Mouse (Mus musculus) testis, adult 2 months (tissue): ENCODE results near the gene Fxr2.
"Not testable (repeated sequence)": the region's sequence is repeated elsewhere in the genome, so short reads cannot be mapped to it uniquely, and the experiment has no call there.

Experiments used
- CTCF ChIP-seq: fragments of 200-500 bp; IDR thresholded peaks from 2 replicates; pipeline ENCODE4 v1.5.1; 2012; ENCODE audit warnings: low read depth, mild to moderate bottlenecking, inconsistent platforms, low read length, moderate library complexity; ENCODE audit not compliant: control insufficient read depth, insufficient read depth, insufficient replicate concordance
- POLR2A ChIP-seq: fragments of 200-500 bp; IDR thresholded peaks from 2 replicates; pipeline ENCODE4 v1.6.1; 2012; ENCODE audit warnings: low read depth, mild to moderate bottlenecking, inconsistent platforms, low read length, moderate library complexity; ENCODE audit not compliant: control insufficient read depth

DNA sequence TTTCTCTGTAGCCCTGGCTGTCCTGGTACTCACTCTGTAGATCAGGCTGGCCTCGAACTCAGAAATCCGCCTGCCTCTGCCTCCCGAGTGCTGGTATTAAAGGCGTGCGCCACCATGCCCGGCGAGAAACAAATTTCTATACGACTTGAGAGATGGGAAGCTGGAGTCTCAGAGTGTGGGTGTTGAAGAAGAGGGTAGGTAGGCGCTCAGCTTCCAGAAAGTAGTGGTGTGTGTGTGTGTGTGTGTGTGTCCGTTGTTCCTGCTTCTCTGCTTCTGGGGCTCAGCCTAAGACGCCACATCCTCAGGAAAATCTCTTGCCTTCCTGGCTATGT is 18.6 kb upstream of the Fxr2 start:
- TF ChIP-seq CTCF, POLR2A: not testable (repeated sequence)
